Mouse (Mus musculus) inflammation-experienced regulatory T-cells, adult 6 months (primary cell): ENCODE measurements around the gene Foxk1. TPM values are rescaled to one million over a fixed set of nuclear protein-coding genes. Genes with fewer than 3 reads are reported as not detected.

ENCODE experiments used
- ATAC-seq: one replicate; pipeline ENCODE4 v1.8.0; 2017
- polyA plus RNA-seq, 3 experiments: library from polyadenylated mRNA; unstranded; fragments of 100-300 nt; shearing (Covaris generic); gene quantifications; one replicate each; pipeline ENCODE4 v1.2.1; 2017

Gene Foxk1
- polyA plus RNA-seq, 3 experiments from 2014 or later, result 6.3 to 10.1 (median 8.5) TPM

- ATAC-seq, result no peak
These were observed 85.4 kb downstream of the Foxk1 start for GRCm38 (mm10) chr5:142486654-142487053.

- no peak for ATAC-seq
These were observed 88.8 kb downstream of the Foxk1 start for GRCm38 (mm10) chr5:142489955-142490707.

- no peak for ATAC-seq
These were observed 92.0 kb downstream of the Foxk1 start for GRCm38 (mm10) chr5:142493307-142493706.

GRCm38 (mm10) chr5:142495321-142496096 lies 94.2 kb downstream of the Foxk1 start:
- ATAC-seq, result no peak

- ATAC-seq, result no peak
These were observed 97.7 kb downstream of the Foxk1 start for GRCm38 (mm10) chr5:142498964-142499363.

- ATAC-seq, result no peak
These were observed 99.6 kb downstream of the Foxk1 start for GRCm38 (mm10) chr5:142500918-142501317.

- no peak for ATAC-seq
These were observed 101.1 kb downstream of the Foxk1 start for GRCm38 (mm10) chr5:142502414-142502813.

GRCm38 (mm10) chr5:142504175-142504574 lies 102.9 kb downstream of the Foxk1 start:
- ATAC-seq, result no peak

GRCm38 (mm10) chr5:142505695-142506423 lies 104.6 kb downstream of the Foxk1 start:
- no peak for ATAC-seq

GRCm38 (mm10) chr5:142509141-142510060 lies 108.1 kb downstream of the Foxk1 start:
- ATAC-seq, result no peak

GRCm38 (mm10) chr5:142510061-142510414 lies 108.7 kb downstream of the Foxk1 start:
- no peak for ATAC-seq

Other genes starting within 250 kb of the Foxk1 start
- gene Ap5z1, start 62.4 kb downstream of the Foxk1 start, polyA plus RNA-seq, result 10 to 100 TPM; 16.8 to 19.4 (median 19.1) TPM
- gene Papolb, start 128.6 kb downstream of the Foxk1 start, polyA plus RNA-seq, result not detected
- not detected for gene Radil, start 149.6 kb downstream of the Foxk1 start, polyA plus RNA-seq
- gene Mmd2, start 207.3 kb downstream of the Foxk1 start, polyA plus RNA-seq, result not detected
- gene Wipi2, start 226.2 kb downstream of the Foxk1 start, polyA plus RNA-seq, result 10 to 100 TPM; 12.6 to 20.5 (median 15.4) TPM